ENCODE assay signal across 8 mouse cellular contexts in genomic region chr1:133307318-133307717, GRCm38 (mm10). TPM values are rescaled to one million over a fixed set of nuclear protein-coding genes. Genes with fewer than 3 reads are reported as not detected.
DNase-seq lines count a peak whose midpoint lies in the region; ATAC-seq and TF ChIP-seq lines count a peak whose summit lies in the region.

No protein-coding gene starts in this region.

- TF ChIP-seq CTCF in E14TG2a.4 (conservative IDR thresholded peaks at IDR 0.05; ENCODE audit: low read length), result peak; percentile 73
- TF ChIP-seq CTCF in lung, embryonic 14.5 days (IDR thresholded peaks at IDR 0.05; ENCODE audit: low read depth), result peak; percentile 77

- H3K4me1 ChIP-seq in intestine, embryonic 14.5 days (replicated peaks; ENCODE audit: control insufficient read depth, insufficient read depth, low read length), result peaks cover 7% of the 10 kb centered on the region; the same call in 1 of the 2 replicates
- H3K4me1 ChIP-seq in intestine, embryonic 16.5 days (ENCODE audit: control insufficient read depth, insufficient read depth, low read length), result peaks cover 5% of the 10 kb centered on the region; the same call in 1 of the 2 replicates
- peaks cover 32% of the 10 kb centered on the region for H3K4me1 ChIP-seq in E14TG2a.4 (replicated peaks; ENCODE audit: low read depth, low read length)
- H3K4me1 ChIP-seq in forebrain, embryonic 16.5 days (replicated peaks; ENCODE audit: control insufficient read depth, insufficient read depth, low read length), result peaks cover 10% of the 10 kb centered on the region
- peaks cover 3% of the 10 kb centered on the region; the same call in 1 of the 2 replicates for H3K4me1 ChIP-seq in lung, embryonic 14.5 days (ENCODE audit: insufficient read depth)

- peak; percentile 63 for DNase-seq in intestine, embryonic 14.5 days (ENCODE audit: low spot score)
- DNase-seq in c-Kit-positive CD71-positive TER-119-negative erythroid progenitor cells, embryonic 14.5 days (ENCODE audit: low read depth), result peak; percentile 59
- DNase-seq in lung, embryonic 14.5 days, result peak; percentile 90
- peak; percentile 93 for DNase-seq in retina, embryonic 14.5 days (ENCODE audit: low spot score)
- no peak for DNase-seq in gastrocnemius, postnatal 14 days

- no peaks in the 10 kb centered on the region for H3K27me3 ChIP-seq in intestine, embryonic 14.5 days (replicated peaks; ENCODE audit: control insufficient read depth, insufficient read depth, low read length)
- H3K27me3 ChIP-seq in intestine, embryonic 16.5 days (replicated peaks; ENCODE audit: control insufficient read depth, insufficient read depth, low read length), result no peaks in the 10 kb centered on the region
- H3K27me3 ChIP-seq in E14TG2a.4 (ENCODE audit: insufficient read depth, low read length), result peaks cover 18% of the 10 kb centered on the region
- no peaks in the 10 kb centered on the region for H3K27me3 ChIP-seq in forebrain, embryonic 16.5 days (replicated peaks; ENCODE audit: control insufficient read depth, insufficient read depth, low read length)
- no peaks in the 10 kb centered on the region for H3K27me3 ChIP-seq in lung, embryonic 14.5 days (ENCODE audit: insufficient read depth, low read length)

- WGBS in intestine, embryonic 14.5 days, result 19% methylated on average over 6 of the region's 6 CpGs
- WGBS in intestine, embryonic 16.5 days, result 11% methylated on average over 6 of the region's 6 CpGs
- 14% methylated on average over 6 of the region's 6 CpGs for WGBS in forebrain, embryonic 16.5 days
- WGBS in lung, embryonic 14.5 days, result 16% methylated on average over 6 of the region's 6 CpGs

- no peak overlapping the region for H3K9ac ChIP-seq in intestine, embryonic 14.5 days (ENCODE audit: low read length)
- no peak overlapping the region for H3K9ac ChIP-seq in intestine, embryonic 16.5 days (ENCODE audit: low read depth, low read length)
- H3K9ac ChIP-seq in forebrain, embryonic 16.5 days (replicated peaks; ENCODE audit: low read depth, low read length), result no peak overlapping the region
- no peak overlapping the region for H3K9ac ChIP-seq in lung, embryonic 14.5 days

- no peak for ATAC-seq in intestine, embryonic 14.5 days (replicated peaks; ENCODE audit: low FRiP score, low TSS enrichment, low read depth)
- ATAC-seq in intestine, embryonic 16.5 days, result no peak
- ATAC-seq in forebrain, embryonic 16.5 days, result peak; percentile 9; the same call in 1 of the 2 replicates
- ATAC-seq in lung, embryonic 14.5 days (ENCODE audit: insufficient read depth), result no peak

- intact Hi-C loops in gastrocnemius, postnatal 14 days (cut with DNase I; ENCODE audit: low total_unique reads), result no loop called here

- no peaks in the 10 kb centered on the region for H3K9me3 ChIP-seq in intestine, embryonic 14.5 days (ENCODE audit: control insufficient read depth, low read length)
- peaks cover 4% of the 10 kb centered on the region; the same call in 1 of the 2 replicates for H3K9me3 ChIP-seq in intestine, embryonic 16.5 days (ENCODE audit: control insufficient read depth, low read length)
- H3K9me3 ChIP-seq in E14TG2a.4 (ENCODE audit: low read length), result no peaks in the 10 kb centered on the region
- H3K9me3 ChIP-seq in forebrain, embryonic 16.5 days (ENCODE audit: control insufficient read depth, low read length), result no peaks in the 10 kb centered on the region
- no peaks in the 10 kb centered on the region for H3K9me3 ChIP-seq in lung, embryonic 14.5 days (ENCODE audit: low read depth, low read length)

- H3K4me3 ChIP-seq in intestine, embryonic 14.5 days (ENCODE audit: low read depth, low read length), result no peak overlapping the region
- no peak overlapping the region for H3K4me3 ChIP-seq in intestine, embryonic 16.5 days (ENCODE audit: low read length)
- H3K4me3 ChIP-seq in E14TG2a.4 (replicated peaks; ENCODE audit: low read length), result no peak overlapping the region
- H3K4me3 ChIP-seq in forebrain, embryonic 16.5 days (replicated peaks; ENCODE audit: low read length), result no peak overlapping the region
- H3K4me3 ChIP-seq in lung, embryonic 14.5 days (ENCODE audit: low read depth, low read length), result no peak overlapping the region

- H3K36me3 ChIP-seq in intestine, embryonic 14.5 days (ENCODE audit: control insufficient read depth, insufficient read depth, low read length), result no peaks in the 10 kb centered on the region
- no peaks in the 10 kb centered on the region for H3K36me3 ChIP-seq in intestine, embryonic 16.5 days (ENCODE audit: control insufficient read depth, insufficient read depth, low read length)
- H3K36me3 ChIP-seq in E14TG2a.4 (ENCODE audit: insufficient read depth, low read length), result no peaks in the 10 kb centered on the region
- H3K36me3 ChIP-seq in forebrain, embryonic 16.5 days (ENCODE audit: control insufficient read depth, insufficient read depth), result no peaks in the 10 kb centered on the region
- H3K36me3 ChIP-seq in lung, embryonic 14.5 days (ENCODE audit: insufficient read depth), result no peaks in the 10 kb centered on the region

- H3K4me2 ChIP-seq in intestine, embryonic 14.5 days (ENCODE audit: low read length), result no peak overlapping the region
- H3K4me2 ChIP-seq in intestine, embryonic 16.5 days (ENCODE audit: low read depth, low read length), result no peak overlapping the region
- H3K4me2 ChIP-seq in forebrain, embryonic 16.5 days (ENCODE audit: low read length), result no peak overlapping the region
- H3K4me2 ChIP-seq in lung, embryonic 14.5 days, result no peak overlapping the region

- H3K27ac ChIP-seq in intestine, embryonic 14.5 days (ENCODE audit: low read depth), result no peak overlapping the region
- no peak overlapping the region for H3K27ac ChIP-seq in intestine, embryonic 16.5 days (ENCODE audit: low read length)
- no peak overlapping the region for H3K27ac ChIP-seq in forebrain, embryonic 16.5 days (ENCODE audit: low read length)
- no peak overlapping the region for H3K27ac ChIP-seq in lung, embryonic 14.5 days (ENCODE audit: low read depth)

RNA-seq across cellular contexts. Expression of gene Golt1a, which starts 2.3 kb away (rescaled TPM):
- 5.0 and 12.8 TPM in 2 replicates for polyA plus RNA-seq in intestine, embryonic 14.5 days (2014; fragmentation: Nextera tagmentation; extraction: Ambion mirVana)
- 34.8 and 45.4 TPM in 2 replicates for polyA plus RNA-seq in intestine, embryonic 16.5 days (2015; fragmentation: Nextera tagmentation; extraction: Ambion mirVana)
- not detected in 2 replicates for polyA plus RNA-seq in forebrain, embryonic 16.5 days (2015; fragmentation: Nextera tagmentation; extraction: Ambion mirVana)
- 0.55 and 1.1 TPM in 2 replicates for polyA plus RNA-seq in lung, embryonic 14.5 days (2014; fragmentation: Nextera tagmentation; extraction: Ambion mirVana)
- not detected for total RNA-seq in gastrocnemius, postnatal 14 days (2021)

RNA-seq across cellular contexts. Expression of gene Kiss1, which starts 14.4 kb away (rescaled TPM):
- not detected in 2 replicates for polyA plus RNA-seq in intestine, embryonic 14.5 days (2014; fragmentation: Nextera tagmentation; extraction: Ambion mirVana)
- not detected in 2 replicates for polyA plus RNA-seq in intestine, embryonic 16.5 days (2015; fragmentation: Nextera tagmentation; extraction: Ambion mirVana)
- 0.60 and 0.63 TPM in 2 replicates for polyA plus RNA-seq in forebrain, embryonic 16.5 days (2015; fragmentation: Nextera tagmentation; extraction: Ambion mirVana)
- polyA plus RNA-seq in lung, embryonic 14.5 days (2014; fragmentation: Nextera tagmentation; extraction: Ambion mirVana), result 6.6 and 7.1 TPM in 2 replicates
- total RNA-seq in gastrocnemius, postnatal 14 days (2021), result not detected

RNA-seq across cellular contexts. Expression of gene Ren1, which starts 43.0 kb away (rescaled TPM):
- polyA plus RNA-seq in intestine, embryonic 14.5 days (2014; fragmentation: Nextera tagmentation; extraction: Ambion mirVana), result 0.51 and 1.4 TPM in 2 replicates
- 1.3 and 6.7 TPM in 2 replicates for polyA plus RNA-seq in intestine, embryonic 16.5 days (2015; fragmentation: Nextera tagmentation; extraction: Ambion mirVana)
- 0.30 TPM in 1 of 2 replicates, not detected in the other for polyA plus RNA-seq in forebrain, embryonic 16.5 days (2015; fragmentation: Nextera tagmentation; extraction: Ambion mirVana)
- polyA plus RNA-seq in lung, embryonic 14.5 days (2014; fragmentation: Nextera tagmentation; extraction: Ambion mirVana), result 0.80 and 0.86 TPM in 2 replicates
- total RNA-seq in gastrocnemius, postnatal 14 days (2021), result not detected

RNA-seq across cellular contexts. Expression of gene Etnk2, which starts 56.1 kb away (rescaled TPM):
- polyA plus RNA-seq in intestine, embryonic 14.5 days (2014; fragmentation: Nextera tagmentation; extraction: Ambion mirVana), result 3.7 and 4.6 TPM in 2 replicates
- polyA plus RNA-seq in intestine, embryonic 16.5 days (2015; fragmentation: Nextera tagmentation; extraction: Ambion mirVana), result 3.0 and 3.5 TPM in 2 replicates
- 4.5 and 9.5 TPM in 2 replicates for polyA plus RNA-seq in forebrain, embryonic 16.5 days (2015; fragmentation: Nextera tagmentation; extraction: Ambion mirVana)
- polyA plus RNA-seq in lung, embryonic 14.5 days (2014; fragmentation: Nextera tagmentation; extraction: Ambion mirVana), result 2.8 and 3.7 TPM in 2 replicates
- under 1 TPM; 0.13 to 0.23 TPM for total RNA-seq in gastrocnemius, postnatal 14 days (2021)
